Mouse (Mus musculus) limb, embryonic 15.5 days (tissue): ENCODE data around the gene Kif1bp. TPM values are rescaled to one million over a fixed set of nuclear protein-coding genes. Genes with fewer than 3 reads are reported as not detected.
"Not testable (repeated sequence)": the region's sequence is repeated elsewhere in the genome, so short reads cannot be mapped to it uniquely, and the experiment has no call there.

Source experiments
- ATAC-seq: fragments of 200-750 bp; cut with Nextera tagmentation; 2 replicates; pipeline ENCODE4 v1.8.0; 2017; ENCODE audit warnings: low read depth, moderate TSS enrichment; ENCODE audit not compliant: insufficient number of reproducible peaks, low FRiP score, low TSS enrichment
- H3K27ac ChIP-seq: fragments of 300-500 bp; sonication (generic); 2 replicates; pipeline ENCODE4 v1.5.1; 2015; ENCODE audit warnings: moderate library complexity, mild to moderate bottlenecking, inconsistent platforms
- H3K27me3 ChIP-seq: fragments of 300-500 bp; sonication (generic); 2 replicates; pipeline ENCODE4 v1.6.1; 2015; ENCODE audit warnings: inconsistent platforms
- H3K36me3 ChIP-seq: fragments of 300-500 bp; sonication (generic); 2 replicates; pipeline ENCODE4 v1.6.1; 2015; ENCODE audit warnings: inconsistent platforms
- H3K4me1 ChIP-seq: fragments of 300-500 bp; sonication (generic); 2 replicates; pipeline ENCODE4 v1.6.1; 2015; ENCODE audit warnings: inconsistent platforms
- H3K4me2 ChIP-seq: fragments of 300-500 bp; sonication (generic); 2 replicates; pipeline ENCODE4 v1.6.1; 2015; ENCODE audit warnings: mild to moderate bottlenecking, inconsistent platforms
- H3K4me3 ChIP-seq: fragments of 300-500 bp; sonication (generic); 2 replicates; pipeline ENCODE4 v1.5.1; 2015; ENCODE audit warnings: mild to moderate bottlenecking, inconsistent platforms
- H3K9ac ChIP-seq: fragments of 300-500 bp; sonication (generic); 2 replicates; pipeline ENCODE4 v1.6.1; 2015; ENCODE audit warnings: inconsistent platforms
- H3K9me3 ChIP-seq: fragments of 300-500 bp; sonication (generic); 2 replicates; pipeline ENCODE4 v1.6.1; 2016; ENCODE audit warnings: inconsistent platforms
- WGBS: fragments of 180-500 bp; shearing (Covaris S2); methylation state at CpG from one replicate; pipeline ENCODE4 v1.1.7; 2015; 5-methylcytosine and 5-hydroxymethylcytosine counted together
- polyA plus RNA-seq: library from polyadenylated mRNA; unstranded; fragments of >200 nt; fragmentation: Nextera tagmentation; extraction: Ambion mirVana; gene quantifications from 2 replicates; pipeline ENCODE4 v1.2.1, GENCODE M21; 2015

The Kif1bp gene
- polyA plus RNA-seq: 31.9 and 36.9 TPM in 2 replicates

DNA sequence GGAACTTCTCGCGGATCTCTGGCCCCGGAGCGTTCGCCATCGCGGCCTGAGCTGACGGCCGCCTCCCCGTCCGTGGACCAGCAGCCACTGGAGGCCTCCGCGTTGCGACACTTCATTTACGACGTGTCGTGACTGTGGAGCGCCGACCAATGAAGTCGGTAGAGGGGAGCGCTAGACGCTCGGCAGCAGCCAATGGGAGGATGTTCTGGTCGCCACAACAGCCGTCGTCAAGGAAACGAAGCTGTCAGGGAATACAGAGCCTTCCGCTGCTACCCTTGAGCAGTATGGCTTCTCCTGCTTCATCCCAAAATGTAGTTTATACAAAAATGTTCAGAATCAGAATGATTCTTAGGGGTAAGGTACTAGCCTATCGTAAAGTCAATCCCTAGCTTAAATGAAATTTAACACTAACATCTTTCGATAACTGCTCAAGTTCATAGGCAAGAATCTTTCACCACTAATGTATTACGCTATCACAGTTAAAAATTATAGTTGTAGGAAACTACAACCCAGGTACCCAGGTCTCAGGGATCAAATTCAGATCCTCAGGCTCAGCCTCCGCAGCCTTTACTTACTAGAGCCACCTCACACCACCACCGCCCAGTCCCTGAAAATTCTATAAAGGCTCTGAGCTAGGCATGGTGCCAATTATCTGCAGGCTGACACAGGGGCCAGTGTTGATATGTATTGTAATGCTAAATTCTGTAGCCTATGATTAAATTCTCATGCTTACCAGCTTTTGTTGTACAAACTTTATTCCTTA, at the start of gene Kif1bp:
TSS of gene Kif1bp (minus strand) at position 120 of the 763 bp plus-strand sequence.
- Histone ChIP-seq H3K4me1 (peaks cover 15% of the 10 kb centered on the region), H3K36me3 (peaks cover 48% of the 10 kb centered on the region), H3K9me3 (no peaks in the 10 kb centered on the region), H3K4me2 (peak within 1 kb of the TSS; percentile 82), H3K27me3 (no peaks in the 10 kb centered on the region), H3K9ac (peak within 1 kb of the TSS; percentile 76), H3K27ac (peak within 1 kb of the TSS; percentile 80), H3K4me3 (peak within 1 kb of the TSS; percentile 96)
- peak; percentile 99 for ATAC-seq
- WGBS: 5% methylated on average over 33 of the region's 33 CpGs

DNA sequence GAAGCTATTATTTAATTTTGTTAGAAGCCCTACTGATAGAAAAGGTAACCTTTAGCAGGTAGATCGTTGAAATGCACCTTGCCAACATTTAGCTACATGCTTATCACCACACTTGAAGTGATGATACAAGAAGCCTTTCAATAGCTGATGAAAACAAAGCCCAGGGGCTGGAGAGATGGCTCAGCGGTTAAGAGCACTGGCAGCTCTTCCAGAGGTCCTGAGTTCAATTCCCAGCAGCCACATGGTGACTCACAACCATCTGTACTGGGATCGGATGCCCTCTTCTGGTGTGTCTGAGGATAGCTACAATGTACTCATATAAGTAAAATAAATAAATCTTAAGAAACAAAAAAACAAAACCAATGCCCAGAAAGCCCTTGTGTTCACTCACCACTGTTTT, 25.9 kb upstream of the Kif1bp start:
- no peaks in the 10 kb centered on the region for H3K9me3 ChIP-seq
- H3K9ac ChIP-seq: no peak overlapping the region
- H3K4me1 ChIP-seq: peaks cover 15% of the 10 kb centered on the region; the same call in 1 of the 2 replicates
- H3K4me2 ChIP-seq: no peak overlapping the region
- H3K27ac ChIP-seq: no peak overlapping the region
- H3K4me3 ChIP-seq: no peak overlapping the region
- ATAC-seq: no peak
- no peaks in the 10 kb centered on the region for H3K36me3 ChIP-seq
- H3K27me3 ChIP-seq: no peaks in the 10 kb centered on the region
- WGBS: 88% methylated on average over 3 of the region's 3 CpGs

DNA sequence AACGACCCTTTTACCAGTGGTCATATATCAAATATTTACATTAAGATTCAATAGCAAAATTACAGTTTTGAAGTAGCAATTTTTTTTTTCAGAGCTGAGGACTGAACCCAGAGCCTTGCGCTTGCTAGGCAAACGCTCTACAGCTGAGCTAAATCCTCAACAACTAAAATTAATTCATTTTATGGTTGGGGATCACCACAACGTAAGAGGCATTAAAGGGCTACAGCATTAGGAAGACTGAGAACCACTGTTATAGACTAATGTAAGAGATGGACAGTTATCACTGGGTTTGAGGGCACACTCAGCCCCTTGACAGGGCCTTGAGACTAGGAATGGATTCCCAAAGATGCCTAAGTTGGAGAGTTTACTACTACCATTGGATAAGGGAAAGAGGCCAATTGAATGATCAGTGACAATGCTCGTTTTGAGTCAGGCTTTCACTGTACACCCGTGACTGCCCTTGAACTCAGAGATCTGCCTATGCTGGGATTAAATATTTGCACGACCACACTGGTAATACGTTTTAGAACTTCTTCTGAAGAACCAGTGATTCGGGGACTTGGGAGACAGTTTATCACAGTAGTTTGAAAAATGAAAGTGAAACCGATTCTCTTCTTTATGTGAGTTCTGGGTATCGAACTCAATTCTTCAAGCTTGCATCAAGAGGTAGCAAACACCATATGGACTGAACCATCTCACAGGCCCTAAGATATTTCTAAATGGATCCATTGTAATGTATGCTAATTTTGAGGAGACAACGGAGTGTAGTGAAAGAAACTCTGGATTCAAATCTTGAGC, 25.2 kb upstream of the Kif1bp start:
- 87% methylated on average over 12 of the region's 12 CpGs for WGBS
- ATAC-seq: no peak
- no peaks in the 10 kb centered on the region for H3K9me3 ChIP-seq
- H3K27ac ChIP-seq: no peak overlapping the region
- no peak overlapping the region for H3K9ac ChIP-seq
- H3K27me3 ChIP-seq: no peaks in the 10 kb centered on the region
- H3K4me2 ChIP-seq: no peak overlapping the region
- H3K4me3 ChIP-seq: no peak overlapping the region
- H3K36me3 ChIP-seq: peaks cover 3% of the 10 kb centered on the region; the same call in 1 of the 2 replicates
- peaks cover 15% of the 10 kb centered on the region; the same call in 1 of the 2 replicates for H3K4me1 ChIP-seq

DNA sequence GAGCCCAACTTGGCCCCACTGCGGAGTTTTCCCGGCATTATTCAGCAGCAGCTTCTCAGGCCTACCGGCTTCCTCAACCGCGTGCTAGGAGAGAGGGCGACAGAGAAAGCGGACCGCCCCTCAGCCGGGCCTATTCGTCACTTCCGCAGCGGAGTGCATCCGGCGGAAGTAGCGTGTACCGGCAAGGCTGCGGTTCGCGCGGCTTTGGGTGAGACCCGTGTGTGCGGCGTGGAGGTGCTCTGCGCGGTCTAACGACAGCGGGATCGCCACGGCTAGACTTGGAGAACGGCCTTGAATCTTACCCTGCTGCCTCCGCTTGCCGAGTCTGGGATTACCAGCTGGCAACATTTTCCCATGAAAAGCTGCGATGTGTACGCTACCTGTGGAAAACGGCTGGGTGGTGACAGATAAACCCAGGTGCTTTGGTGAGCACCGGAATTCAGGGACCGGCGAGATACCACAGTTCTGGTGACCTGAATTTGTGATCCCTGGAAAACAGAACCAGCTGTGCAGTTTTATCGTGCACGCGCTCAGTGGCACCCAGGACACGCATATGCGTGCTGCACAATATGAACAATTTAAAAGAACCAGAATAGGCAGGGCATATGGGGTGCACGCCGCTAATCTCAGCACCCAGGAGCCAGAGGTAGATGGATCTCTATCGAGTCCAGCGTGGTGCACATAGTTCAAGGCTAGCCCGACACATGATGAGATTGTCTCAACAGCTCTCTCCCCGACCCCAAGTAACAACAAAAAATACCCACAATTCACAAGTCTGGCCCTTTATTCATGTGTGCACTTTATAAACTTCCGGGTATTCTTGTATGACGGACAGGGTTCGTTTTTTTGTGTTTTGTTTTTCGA, 24.2 kb upstream of the Kif1bp start, which contains the start of gene Ddx21:
TSS of gene Ddx21 (minus strand) at position 105 of the 864 bp plus-strand sequence.
- H3K36me3 ChIP-seq: peaks cover 13% of the 10 kb centered on the region
- peak; percentile 87 for ATAC-seq
- no peaks in the 10 kb centered on the region for H3K9me3 ChIP-seq
- no peaks in the 10 kb centered on the region for H3K27me3 ChIP-seq
- 5% methylated on average over 53 of the region's 53 CpGs for WGBS
- peak within 1 kb of the TSS; percentile 74 for H3K27ac ChIP-seq
- H3K4me1 ChIP-seq: peaks cover 19% of the 10 kb centered on the region; the same call in 1 of the 2 replicates
- H3K4me3 ChIP-seq: peak within 1 kb of the TSS; percentile 78
- H3K9ac ChIP-seq: peak within 1 kb of the TSS; percentile 52
- peak within 1 kb of the TSS; percentile 93 for H3K4me2 ChIP-seq

DNA sequence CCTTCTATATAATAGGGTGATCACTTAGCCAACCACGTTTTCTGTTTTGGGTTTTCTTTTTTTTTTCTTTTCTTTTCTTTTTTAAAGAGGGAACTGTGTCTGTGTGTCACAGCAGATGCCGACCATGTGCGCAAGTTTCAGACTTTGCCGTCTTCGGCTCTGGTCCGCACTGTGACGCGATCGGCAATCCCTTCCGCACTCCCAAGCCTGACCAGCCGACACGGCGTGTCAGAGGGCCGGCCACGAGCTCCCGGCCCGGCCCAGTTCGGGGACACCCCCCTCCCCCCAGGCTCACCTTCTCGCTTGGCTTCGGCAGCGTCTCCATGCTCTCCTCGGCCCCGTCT, 23.5 kb upstream of the Kif1bp start:
- peaks cover 19% of the 10 kb centered on the region; the same call in 1 of the 2 replicates for H3K4me1 ChIP-seq
- H3K4me2 ChIP-seq: peak overlapping the region; percentile 93
- peaks cover 19% of the 10 kb centered on the region for H3K36me3 ChIP-seq
- H3K4me3 ChIP-seq: peak overlapping the region; percentile 78
- WGBS: under 1% methylated on average over 23 of the region's 23 CpGs
- H3K27ac ChIP-seq: peak overlapping the region; percentile 74
- ATAC-seq: peak; percentile 60; the same call in 1 of the 2 replicates
- H3K9ac ChIP-seq: peak overlapping the region; percentile 52
- H3K27me3 ChIP-seq: no peaks in the 10 kb centered on the region
- H3K9me3 ChIP-seq: no peaks in the 10 kb centered on the region

DNA sequence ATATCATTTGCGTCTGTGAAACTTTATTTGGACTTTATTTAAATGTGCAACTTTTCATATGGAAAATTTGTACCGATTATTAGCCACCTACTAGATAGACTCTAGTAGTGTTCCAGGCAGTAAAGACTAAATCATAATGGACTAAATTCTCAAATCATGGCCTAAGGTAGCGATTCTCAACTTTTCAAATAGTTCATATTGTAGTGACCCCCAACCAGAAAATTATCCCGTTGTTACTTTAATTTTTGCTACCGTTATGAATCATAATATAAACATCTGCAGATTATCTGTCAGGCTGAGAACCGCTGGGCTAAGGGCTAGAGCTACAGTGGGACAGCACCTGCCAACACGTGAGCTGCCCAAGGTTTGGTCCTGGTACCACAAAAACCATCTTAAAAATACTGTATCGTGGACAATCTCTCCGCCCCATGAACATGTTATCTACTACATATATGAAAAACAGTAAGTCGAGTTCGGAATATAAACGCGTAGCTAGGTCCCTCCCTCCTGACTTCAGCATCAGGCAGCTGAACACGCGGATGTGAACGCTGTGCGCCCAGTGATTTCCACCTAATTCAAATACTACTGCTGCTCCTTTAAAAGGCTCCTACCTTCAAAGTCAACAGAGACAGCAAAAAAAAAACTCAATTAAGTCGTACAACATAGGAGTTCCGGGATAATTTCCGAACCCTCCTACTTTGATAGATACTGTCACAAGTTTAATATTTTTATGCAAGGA, 23.0 kb upstream of the Kif1bp start:
- peaks cover 19% of the 10 kb centered on the region; the same call in 1 of the 2 replicates for H3K4me1 ChIP-seq
- peak overlapping the region; percentile 52 for H3K9ac ChIP-seq
- peak overlapping the region; percentile 93 for H3K4me2 ChIP-seq
- H3K27ac ChIP-seq: no peak overlapping the region
- H3K27me3 ChIP-seq: no peaks in the 10 kb centered on the region
- no peaks in the 10 kb centered on the region for H3K9me3 ChIP-seq
- 10% methylated on average over 20 of the region's 20 CpGs for WGBS
- ATAC-seq: no peak
- H3K36me3 ChIP-seq: peaks cover 22% of the 10 kb centered on the region
- H3K4me3 ChIP-seq: peak overlapping the region; percentile 78

DNA sequence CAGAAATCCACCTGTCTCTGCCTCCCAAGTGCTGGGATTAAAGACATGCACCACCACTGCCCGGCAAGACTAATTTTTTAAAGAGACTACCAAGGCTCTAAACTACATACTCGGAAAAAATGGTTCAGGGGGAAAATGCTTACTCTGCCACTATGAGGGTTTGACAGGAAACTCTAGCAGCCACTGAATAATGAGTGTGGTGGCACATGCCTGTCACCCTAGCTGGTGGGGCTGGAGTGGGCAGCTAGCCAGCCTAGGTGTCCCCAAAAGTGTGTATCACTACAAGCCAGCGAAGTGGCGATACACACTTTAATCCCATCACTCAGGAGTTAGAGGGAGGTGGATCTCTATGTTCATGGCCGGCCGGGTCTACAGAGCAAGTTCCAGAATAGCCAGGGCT, 21.8 kb upstream of the Kif1bp start:
- H3K9ac ChIP-seq: no peak overlapping the region
- H3K27ac ChIP-seq: no peak overlapping the region
- no peak for ATAC-seq
- 88% methylated on average over 6 of the region's 6 CpGs for WGBS
- peaks cover 19% of the 10 kb centered on the region; the same call in 1 of the 2 replicates for H3K4me1 ChIP-seq
- no peak overlapping the region for H3K4me3 ChIP-seq
- peaks cover 32% of the 10 kb centered on the region for H3K36me3 ChIP-seq
- H3K4me2 ChIP-seq: no peak overlapping the region
- no peaks in the 10 kb centered on the region for H3K27me3 ChIP-seq
- no peaks in the 10 kb centered on the region for H3K9me3 ChIP-seq

DNA sequence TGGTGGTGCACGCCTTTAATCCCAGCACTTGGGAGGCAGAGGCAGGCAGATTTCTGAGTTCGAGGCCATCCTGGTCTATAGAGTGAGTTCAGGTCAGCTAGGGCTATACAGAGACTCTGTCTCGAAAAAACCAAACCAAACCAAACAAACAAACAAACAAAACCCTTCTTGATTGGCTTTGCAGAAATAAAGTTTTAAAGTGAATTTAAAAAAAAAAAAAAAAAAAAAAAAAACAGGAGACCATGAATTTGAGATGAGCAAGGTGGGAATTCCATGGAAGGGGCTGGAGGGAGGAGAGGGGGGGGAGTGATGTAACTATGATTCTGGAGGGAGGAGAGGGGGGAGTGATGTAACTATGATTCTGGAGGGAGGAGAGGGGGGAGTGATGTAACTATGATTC, 21.1 kb upstream of the Kif1bp start:
- peaks cover 37% of the 10 kb centered on the region for H3K36me3 ChIP-seq
- H3K9ac ChIP-seq, H3K4me2 ChIP-seq, ATAC-seq, H3K9me3 ChIP-seq, H3K27me3 ChIP-seq, H3K27ac ChIP-seq, H3K4me3 ChIP-seq: not testable (repeated sequence)
- WGBS: 92% methylated on average over 3 of the region's 3 CpGs
- H3K4me1 ChIP-seq: peaks cover 19% of the 10 kb centered on the region; the same call in 1 of the 2 replicates

DNA sequence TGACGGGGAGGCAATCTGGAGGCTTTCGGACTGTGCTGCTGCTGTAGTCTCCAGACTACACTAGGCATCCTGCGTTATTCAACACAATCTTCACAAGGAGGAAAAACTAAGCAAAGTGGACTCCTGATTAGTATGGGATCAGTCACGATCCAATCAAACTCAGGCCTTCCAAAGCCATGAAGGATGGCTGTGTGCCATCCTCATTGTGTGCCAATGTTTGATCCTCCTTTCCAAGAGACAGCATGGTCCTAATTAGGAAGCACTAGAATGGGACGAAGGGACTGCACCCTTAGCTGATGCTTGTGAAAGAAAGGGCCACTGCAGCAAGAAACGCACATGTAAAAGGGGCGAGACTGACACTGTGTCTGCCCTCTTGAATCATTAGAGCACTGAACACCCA, 14.2 kb upstream of the Kif1bp start:
- ATAC-seq: no peak
- Histone ChIP-seq H3K36me3 (peaks cover 85% of the 10 kb centered on the region), H3K4me2 (no peak overlapping the region), H3K4me1 (no peaks in the 10 kb centered on the region), H3K27ac (no peak overlapping the region), H3K9me3 (no peaks in the 10 kb centered on the region), H3K27me3 (no peaks in the 10 kb centered on the region), H3K9ac (no peak overlapping the region), H3K4me3 (no peak overlapping the region)
- 82% methylated on average over 7 of the region's 7 CpGs for WGBS

DNA sequence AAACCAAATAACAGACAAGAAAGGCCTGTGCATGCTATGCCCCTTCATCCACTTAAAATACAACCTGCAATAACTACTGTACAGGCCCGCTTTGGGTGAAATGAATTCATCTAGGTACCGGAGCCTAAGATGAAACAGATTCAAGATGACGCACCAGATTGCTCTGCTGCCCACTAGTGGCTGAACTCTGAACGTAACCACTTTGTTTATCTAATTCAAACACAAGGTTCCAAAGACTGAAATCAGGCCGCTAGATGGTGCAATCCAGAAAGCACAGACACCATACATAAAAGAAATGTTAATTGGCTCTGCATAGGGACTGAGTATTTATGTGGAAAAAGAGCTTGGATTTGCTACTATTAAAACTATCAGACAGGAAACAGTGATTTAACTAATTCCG, 11.9 kb upstream of the Kif1bp start:
- Histone ChIP-seq H3K4me3 (no peak overlapping the region), H3K27me3 (no peaks in the 10 kb centered on the region), H3K4me1 (no peaks in the 10 kb centered on the region), H3K36me3 (peaks cover 86% of the 10 kb centered on the region), H3K4me2 (no peak overlapping the region), H3K9me3 (no peaks in the 10 kb centered on the region), H3K9ac (no peak overlapping the region), H3K27ac (no peak overlapping the region)
- ATAC-seq: no peak
- 28% methylated on average over 6 of the region's 6 CpGs for WGBS

DNA sequence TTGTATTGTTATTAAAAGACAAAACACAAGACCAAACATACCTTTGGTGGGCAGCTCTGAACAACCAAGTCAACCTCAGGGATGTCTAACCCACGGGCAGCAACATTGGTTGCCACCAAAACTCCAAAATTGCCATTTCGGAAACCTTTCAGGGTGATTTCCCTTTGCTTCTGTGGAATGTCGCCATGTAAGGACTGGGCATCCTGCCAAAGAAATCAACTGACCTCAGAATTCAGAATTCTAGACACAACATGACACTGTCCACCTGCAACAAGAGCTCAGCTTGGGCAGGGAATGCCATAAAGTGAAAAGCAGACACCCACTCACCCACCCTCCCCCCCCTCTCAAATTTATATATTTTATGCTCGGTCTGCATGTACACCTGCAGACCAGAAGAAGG, 10.4 kb upstream of the Kif1bp start:
- no peak overlapping the region for H3K9ac ChIP-seq
- no peaks in the 10 kb centered on the region for H3K4me1 ChIP-seq
- H3K9me3 ChIP-seq: no peaks in the 10 kb centered on the region
- H3K36me3 ChIP-seq: peaks cover 89% of the 10 kb centered on the region
- WGBS: 63% methylated on average over 4 of the region's 4 CpGs
- H3K27ac ChIP-seq: no peak overlapping the region
- no peaks in the 10 kb centered on the region for H3K27me3 ChIP-seq
- H3K4me2 ChIP-seq: no peak overlapping the region
- no peak overlapping the region for H3K4me3 ChIP-seq
- no peak for ATAC-seq
